Mouse (Mus musculus) intestine, embryonic 16.5 days (tissue): ENCODE measurements around the gene Sike1. TPM values are rescaled to one million over a fixed set of nuclear protein-coding genes. Genes with fewer than 3 reads are reported as not detected.

ENCODE experiments used
- polyA plus RNA-seq: library from polyadenylated mRNA; unstranded; fragments of >200 nt; fragmentation: Nextera tagmentation; extraction: Ambion mirVana; gene quantifications from 2 replicates; pipeline ENCODE4 v1.2.1, GENCODE M21; 2015

The Sike1 gene
- polyA plus RNA-seq, 1 experiment from 2014 or later = 43.4 TPM

Other genes starting within 250 kb of the Sike1 start
- gene Tshb, start 213.0 kb upstream of the Sike1 start, polyA plus RNA-seq = 0.10 TPM in 1 of 2 replicates, not detected in the other
- gene Sycp1, start 59.6 kb upstream of the Sike1 start, polyA plus RNA-seq = not detected in 2 replicates
- 0.15 TPM in 1 of 2 replicates, not detected in the other for gene Nr1h5, start 31.6 kb upstream of the Sike1 start, polyA plus RNA-seq
- gene Csde1, start 24.7 kb downstream of the Sike1 start, polyA plus RNA-seq = 235 and 244 TPM in 2 replicates
- gene Nras, start 62.6 kb downstream of the Sike1 start, polyA plus RNA-seq = 76.1 and 76.3 TPM in 2 replicates
- 0.11 TPM in 1 of 2 replicates, not detected in the other for gene Ampd1, start 78.3 kb downstream of the Sike1 start, polyA plus RNA-seq
- gene Dennd2c, start 106.9 kb downstream of the Sike1 start, polyA plus RNA-seq = 2.1 and 2.2 TPM in 2 replicates
- gene Bcas2, start 175.9 kb downstream of the Sike1 start, polyA plus RNA-seq = 153 and 173 TPM in 2 replicates